Mouse (Mus musculus): Measurements from ENCODE around the gene Cldn15. TPM values are rescaled to one million over a fixed set of nuclear protein-coding genes. Genes with fewer than 3 reads are reported as not detected.

Cldn15 gene
- polyA plus RNA-seq, 1 experiment from 2014 or later, result 5.3 TPM

GRCm38 (mm10) chr5:137025132-137025531 is 58.7 kb downstream of the Cldn15 start:
- H3K4me2 ChIP-seq, result peak overlapping the region; percentile 15; the same call in 1 of the 2 replicates
- DNase-seq (peak; percentile 83), ATAC-seq (ENCODE audit: insufficient read depth) (no peak)
- no peak overlapping the region for H3K27ac ChIP-seq (ENCODE audit: low read depth)
- H3K36me3 ChIP-seq (ENCODE audit: insufficient read depth), result no peaks in the 10 kb centered on the region
- under 1% methylated on average over 23 of the region's 23 CpGs for WGBS
- no peak overlapping the region for H3K4me3 ChIP-seq (ENCODE audit: low read depth, low read length)
- no peaks in the 10 kb centered on the region for H3K9me3 ChIP-seq (ENCODE audit: low read depth, low read length)
- no peaks in the 10 kb centered on the region for H3K4me1 ChIP-seq (ENCODE audit: insufficient read depth)
- no peak overlapping the region for H3K9ac ChIP-seq
- peak; percentile 98 for TF ChIP-seq CTCF (IDR thresholded peaks at IDR 0.05; ENCODE audit: low read depth)
- peaks cover 55% of the 10 kb centered on the region for H3K27me3 ChIP-seq (ENCODE audit: insufficient read depth, low read length)

MicroRNAs within 50 kb of the gene (microRNA counts, 519-probe panel; counts per million panel counts)
- microRNA mmu-miR-702, result 30.5 counts per million

Small RNA genes within 50 kb of the gene (microRNA-seq; reads per million reads assigned to microRNA genes)
- 35.2 reads per million, percentile 38 among the genes with 10 or more reads in this experiment for gene Mir702 (ENCODE audit: borderline number of aligned reads)

Other genes starting within 250 kb of the Cldn15 start
- gene Col26a1, start 83.4 kb upstream of the Cldn15 start, polyA plus RNA-seq (2014; fragmentation: Nextera tagmentation; extraction: Ambion mirVana), result 9.0 and 11.7 TPM in 2 replicates
- 72.2 and 78.1 TPM in 2 replicates for gene Ift22, start 58.5 kb upstream of the Cldn15 start, polyA plus RNA-seq (2014; fragmentation: Nextera tagmentation; extraction: Ambion mirVana)
- 306 and 314 TPM in 2 replicates for gene Fis1, start 13.3 kb upstream of the Cldn15 start, polyA plus RNA-seq (2014; fragmentation: Nextera tagmentation; extraction: Ambion mirVana)
- gene Plod3, start 20.4 kb downstream of the Cldn15 start, polyA plus RNA-seq (2014; fragmentation: Nextera tagmentation; extraction: Ambion mirVana), result 43.5 and 43.7 TPM in 2 replicates
- gene Znhit1, start 21.4 kb downstream of the Cldn15 start, polyA plus RNA-seq (2014; fragmentation: Nextera tagmentation; extraction: Ambion mirVana), result 88.9 and 97.4 TPM in 2 replicates
- 0.12 and 0.13 TPM in 2 replicates for gene Vgf, start 59.8 kb downstream of the Cldn15 start, polyA plus RNA-seq (2014; fragmentation: Nextera tagmentation; extraction: Ambion mirVana)
- gene Ap1s1, start 79.5 kb downstream of the Cldn15 start, polyA plus RNA-seq (2014; fragmentation: Nextera tagmentation; extraction: Ambion mirVana), result 179 and 191 TPM in 2 replicates
- 0.47 and 0.86 TPM in 2 replicates for gene Serpine1, start 105.7 kb downstream of the Cldn15 start, polyA plus RNA-seq (2014; fragmentation: Nextera tagmentation; extraction: Ambion mirVana)
- gene Trim56, start 149.6 kb downstream of the Cldn15 start, polyA plus RNA-seq (2014; fragmentation: Nextera tagmentation; extraction: Ambion mirVana), result 11.5 and 11.8 TPM in 2 replicates
- gene Muc3, start 182.7 kb downstream of the Cldn15 start, polyA plus RNA-seq (2014; fragmentation: Nextera tagmentation; extraction: Ambion mirVana), result not detected in 2 replicates
- gene Muc3a, start 245.8 kb downstream of the Cldn15 start, polyA plus RNA-seq (2014; fragmentation: Nextera tagmentation; extraction: Ambion mirVana), result not detected in 2 replicates

Measured in lung, embryonic 14.5 days (tissue).